Comparison of ENCODE assay signal across 8 mouse cellular contexts in genomic region chr17:34203444-34203843, GRCm38 (mm10). TPM values are rescaled to one million over a fixed set of nuclear protein-coding genes. Genes with fewer than 3 reads are reported as not detected.
DNase-seq lines count a peak whose midpoint lies in the region; ATAC-seq and TF ChIP-seq lines count a peak whose summit lies in the region.

Gene Tap2, plus strand, starts transcription at chr17:34203527.

- CTCF ChIA-PET in Patski (lab: Charles Lee): interaction anchor here (1.3 kb wide), 1 partner anchor 33 kb away, joined by 3 read pairs; no protein-coding TSS in a partner anchor

- no peaks in the 10 kb centered on the region for H3K27me3 ChIP-seq in Patski
- H3K27me3 ChIP-seq in intestine, embryonic 16.5 days (replicated peaks; ENCODE audit: control insufficient read depth, insufficient read depth, low read length): peaks cover 6% of the 10 kb centered on the region; the same call in 1 of the 2 replicates
- H3K27me3 ChIP-seq in neural tube, embryonic 12.5 days (replicated peaks): peaks cover 54% of the 10 kb centered on the region

- H3K4me1 ChIP-seq in intestine, embryonic 16.5 days (ENCODE audit: control insufficient read depth, insufficient read depth, low read length): peaks cover 2% of the 10 kb centered on the region
- peaks cover 10% of the 10 kb centered on the region; the same call in 1 of the 2 replicates for H3K4me1 ChIP-seq in neural tube, embryonic 12.5 days

- in situ Hi-C loops in Patski (cut with MboI; ENCODE audit: low pct_unique_long_range_greater_than_20kb): no loop called here

- no peak for DNase-seq in left cerebral cortex, adult 2 months (ENCODE audit: extremely low spot score in 1 of 2, low spot score in 2 of 2)
- no peak for DNase-seq in left cerebral cortex, postnatal 4 days
- no peak for DNase-seq in Patski (ENCODE audit: low read depth, low spot score)
- no peak for DNase-seq in gonadal fat pad, adult 2 months (ENCODE audit: low read depth)
- DNase-seq in frontal cortex, postnatal 14 days (ENCODE audit: low spot score in 2 of 2): no peak

- H3K9me3 ChIP-seq in intestine, embryonic 16.5 days (ENCODE audit: control insufficient read depth, low read length): peaks cover 3% of the 10 kb centered on the region; the same call in 1 of the 2 replicates
- H3K9me3 ChIP-seq in neural tube, embryonic 12.5 days: no peaks in the 10 kb centered on the region

- peak within 1 kb of the TSS; percentile 68 for H3K27ac ChIP-seq in left cerebral cortex, adult 2 months
- no peak within 1 kb of the TSS for H3K27ac ChIP-seq in intestine, embryonic 16.5 days (ENCODE audit: low read length)
- no peak within 1 kb of the TSS for H3K27ac ChIP-seq in neural tube, embryonic 12.5 days

- peak within 1 kb of the TSS; percentile 83 for H3K9ac ChIP-seq in intestine, embryonic 16.5 days (ENCODE audit: low read depth, low read length)
- peak within 1 kb of the TSS; percentile 58 for H3K9ac ChIP-seq in neural tube, embryonic 12.5 days

- peak within 1 kb of the TSS; percentile 98 for H3K4me2 ChIP-seq in intestine, embryonic 16.5 days (ENCODE audit: low read depth, low read length)
- H3K4me2 ChIP-seq in neural tube, embryonic 12.5 days (replicated peaks): peak within 1 kb of the TSS; percentile 95

- POLR2A ChIA-PET in Patski (lab: Charles Lee): interaction anchor here (0.9 kb wide), 1 partner anchor 33 kb away, joined by 3 read pairs; no protein-coding TSS in a partner anchor

- H3K4me3 ChIP-seq in left cerebral cortex, adult 2 months: peak within 1 kb of the TSS; percentile 77
- peak within 1 kb of the TSS; percentile 78 for H3K4me3 ChIP-seq in intestine, embryonic 16.5 days (ENCODE audit: low read length)
- peak within 1 kb of the TSS; percentile 59 for H3K4me3 ChIP-seq in neural tube, embryonic 12.5 days

- no peak for TF ChIP-seq CTCF in left cerebral cortex, adult 2 months (IDR thresholded peaks at IDR 0.05)
- TF ChIP-seq CTCF in Patski (IDR thresholded peaks at IDR 0.05): no peak

- intact Hi-C loops in left cerebral cortex, adult 2 months (cut with DNase I): no loop called here
- intact Hi-C loops in left cerebral cortex, postnatal 4 days (cut with DNase I): no loop called here

- no peaks in the 10 kb centered on the region for H3K36me3 ChIP-seq in intestine, embryonic 16.5 days (ENCODE audit: control insufficient read depth, insufficient read depth, low read length)
- H3K36me3 ChIP-seq in neural tube, embryonic 12.5 days: no peaks in the 10 kb centered on the region

- 64% methylated on average over 5 of the region's 5 CpGs for WGBS in intestine, embryonic 16.5 days
- 57% methylated on average over 5 of the region's 5 CpGs for WGBS in neural tube, embryonic 12.5 days

- ATAC-seq in Patski: no peak
- no peak for ATAC-seq in intestine, embryonic 16.5 days
- ATAC-seq in neural tube, embryonic 12.5 days (ENCODE audit: low FRiP score, low read depth): no peak
- ATAC-seq in erythroid progenitor cell, adult 5-6 weeks (replicated peaks; ENCODE audit: low FRiP score, poor library complexity, severe bottlenecking): no peak

RNA-seq across cellular contexts. Expression of gene Tap2, which starts in this region (rescaled TPM):
- total RNA-seq in left cerebral cortex, adult 2 months (2021): 1 to 10 TPM; 7.0 to 7.8 TPM
- total RNA-seq in left cerebral cortex, postnatal 4 days (2021): 1 to 10 TPM; 3.1 to 3.5 TPM
- polyA plus RNA-seq in Patski (2021): 38.2 TPM
- polyA plus RNA-seq in gonadal fat pad, adult 2 months (2012; rRNA removed): 28.0 and 33.7 TPM in 2 replicates
- polyA plus RNA-seq in intestine, embryonic 16.5 days (2015; fragmentation: Nextera tagmentation; extraction: Ambion mirVana): 7.2 and 9.1 TPM in 2 replicates
- 0.89 and 1.7 TPM in 2 replicates for polyA plus RNA-seq in neural tube, embryonic 12.5 days (2016; fragmentation: Nextera tagmentation; extraction: Ambion mirVana)
- total RNA-seq in erythroid progenitor cell, adult 5-6 weeks (2015; ENCODE audit: low replicate concordance): 4.7 and 6.7 TPM in 2 replicates
- 7.7 and 16.6 TPM in 2 replicates for total RNA-seq in erythroid progenitor cell, adult 5-6 weeks (2017; ENCODE audit: low replicate concordance)
